Mouse (Mus musculus) liver, embryonic 11.5 days (tissue): ENCODE results near the gene Klf2. TPM values are rescaled to one million over a fixed set of nuclear protein-coding genes. Genes with fewer than 3 reads are reported as not detected.
A peak's percentile ranks its signal among the peaks of the same experiment; 100 is the strongest.

ENCODE experiments used
- ATAC-seq: fragments of 200-750 bp; cut with Nextera tagmentation; replicated peaks from 2 replicates; pipeline ENCODE4 v1.8.0; 2017; ENCODE audit warnings: moderate number of reproducible peaks, mild to moderate bottlenecking, moderate TSS enrichment, moderate library complexity; ENCODE audit not compliant: low FRiP score
- DNase-seq: peaks from one replicate; pipeline ENCODE4 v3.0.0-alpha.2; 2017; ENCODE audit warnings: low spot score
- H3K27ac ChIP-seq: fragments of 300-500 bp; sonication (generic); 2 replicates; pipeline ENCODE4 v1.5.1; 2014; ENCODE audit warnings: mild to moderate bottlenecking, low read depth, low read length, control low read depth
- H3K27me3 ChIP-seq: fragments of 300-500 bp; sonication (generic); replicated peaks from 2 replicates; pipeline ENCODE4 v1.6.1; 2014; ENCODE audit warnings: low read length, mixed read lengths; ENCODE audit not compliant: control insufficient read depth, insufficient read depth
- H3K36me3 ChIP-seq: fragments of 300-500 bp; sonication (generic); 2 replicates; pipeline ENCODE4 v1.6.1; 2014; ENCODE audit warnings: mild to moderate bottlenecking, low read length, moderate library complexity, mixed read lengths; ENCODE audit not compliant: control insufficient read depth, insufficient read depth
- H3K4me1 ChIP-seq: fragments of 300-500 bp; sonication (generic); replicated peaks from 2 replicates; pipeline ENCODE4 v1.6.1; 2014; ENCODE audit warnings: low read length, mixed read lengths; ENCODE audit not compliant: control insufficient read depth, insufficient read depth
- H3K4me2 ChIP-seq: fragments of 300-500 bp; sonication (generic); 2 replicates; pipeline ENCODE4 v1.6.1; 2014; ENCODE audit warnings: mild to moderate bottlenecking, control low read depth, moderate library complexity
- H3K4me3 ChIP-seq: fragments of 300-500 bp; sonication (generic); 2 replicates; pipeline ENCODE4 v1.5.1; 2014; ENCODE audit warnings: low read depth, low read length, control low read depth
- H3K9ac ChIP-seq: fragments of 300-500 bp; sonication (generic); 2 replicates; pipeline ENCODE4 v1.6.1; 2014; ENCODE audit warnings: low read depth, low read length, control low read depth
- H3K9me3 ChIP-seq: fragments of 300-500 bp; sonication (generic); 2 replicates; pipeline ENCODE4 v1.6.1; 2016; ENCODE audit warnings: low read length, inconsistent platforms, mixed read lengths; ENCODE audit not compliant: control insufficient read depth
- WGBS: fragments of 180-500 bp; shearing (Covaris S2); extraction: QIAGEN DNeasy Blood & Tissue Kit; methylation state at CpG from one replicate; pipeline ENCODE4 v1.1.7; 2014; 5-methylcytosine and 5-hydroxymethylcytosine counted together
- polyA plus RNA-seq: library from polyadenylated mRNA; unstranded; fragments of >200 nt; fragmentation: Nextera tagmentation; extraction: Ambion mirVana; gene quantifications from 2 replicates; pipeline ENCODE4 v1.2.1, GENCODE M21; 2014

Gene Klf2
- polyA plus RNA-seq, 1 experiment from 2014 or later = 5.3 TPM

- H3K27ac ChIP-seq = no peak overlapping the region
- 0 out of 2 replicates have a peak, but pooled peaks cover 2% of the 10 kb centered on the region for H3K36me3 ChIP-seq
- no peak overlapping the region for H3K9ac ChIP-seq
- 54% methylated on average over 8 of the region's 8 CpGs for WGBS
- H3K4me2 ChIP-seq = no peak overlapping the region
- H3K27me3 ChIP-seq = no peaks in the 10 kb centered on the region
- H3K9me3 ChIP-seq = no peaks in the 10 kb centered on the region
- ATAC-seq (no peak), DNase-seq (no peak)
- H3K4me3 ChIP-seq = no peak overlapping the region
- peaks cover 25% of the 10 kb centered on the region for H3K4me1 ChIP-seq
Measured at GRCm38 (mm10) chr8:72350727-72351126, 31.9 kb downstream of the Klf2 start.

- Histone ChIP-seq H3K4me1 (peaks cover 25% of the 10 kb centered on the region), H3K27me3 (no peaks in the 10 kb centered on the region), H3K4me3 (no peak overlapping the region), H3K36me3 (no peaks in the 10 kb centered on the region), H3K27ac (no peak overlapping the region), H3K4me2 (no peak overlapping the region), H3K9ac (no peak overlapping the region), H3K9me3 (no peaks in the 10 kb centered on the region)
- DNase-seq = no peak
- WGBS = 73% methylated on average over 7 of the region's 7 CpGs
- ATAC-seq = no peak
Measured at GRCm38 (mm10) chr8:72351405-72352005, 32.7 kb downstream of the Klf2 start.

GRCm38 (mm10) chr8:72352951-72353699, 34.3 kb downstream of the Klf2 start:
- Histone ChIP-seq H3K4me3 (no peak overlapping the region), H3K4me1 (peaks cover 25% of the 10 kb centered on the region), H3K9me3 (no peaks in the 10 kb centered on the region), H3K27ac (0 out of 2 replicates have a peak overlapping the region, but pooled peaks have one; percentile 4), H3K36me3 (no peaks in the 10 kb centered on the region; the same call in 1 of the 2 replicates), H3K9ac (no peak overlapping the region), H3K4me2 (no peak overlapping the region), H3K27me3 (no peaks in the 10 kb centered on the region)
- WGBS = 72% methylated on average over 8 of the region's 8 CpGs
- peak; percentile 32 for ATAC-seq
- no peak for DNase-seq

GRCm38 (mm10) chr8:72353700-72354045, 34.8 kb downstream of the Klf2 start:
- Histone ChIP-seq H3K27ac (peak overlapping the region; percentile 32; the same call in 1 of the 2 replicates), H3K4me1 (peaks cover 25% of the 10 kb centered on the region), H3K9ac (no peak overlapping the region)

GRCm38 (mm10) chr8:72354272-72354671, 35.4 kb downstream of the Klf2 start:
- H3K4me1 ChIP-seq = peaks cover 25% of the 10 kb centered on the region
- peak overlapping the region; percentile 27; the same call in 1 of the 2 replicates for H3K4me2 ChIP-seq
- WGBS = 28% methylated on average over 11 of the region's 11 CpGs
- 0 out of 2 replicates have a peak, but pooled peaks have one; percentile 42 for ATAC-seq
- DNase-seq = peak; percentile 48
- H3K27me3 ChIP-seq = no peaks in the 10 kb centered on the region
- H3K4me3 ChIP-seq = no peak overlapping the region
- H3K9ac ChIP-seq = no peak overlapping the region
- H3K27ac ChIP-seq = peak overlapping the region; percentile 32; the same call in 1 of the 2 replicates
- H3K36me3 ChIP-seq = no peaks in the 10 kb centered on the region; the same call in 1 of the 2 replicates
- no peaks in the 10 kb centered on the region for H3K9me3 ChIP-seq

More at GRCm38 (mm10) chr8:72353700-72354045, 34.8 kb downstream of the Klf2 start:
- Histone ChIP-seq H3K4me3 (no peak overlapping the region), H3K4me2 (0 out of 2 replicates have a peak overlapping the region, but pooled peaks have one; percentile 27), H3K27me3 (no peaks in the 10 kb centered on the region), H3K36me3 (no peaks in the 10 kb centered on the region; the same call in 1 of the 2 replicates), H3K9me3 (no peaks in the 10 kb centered on the region)
- WGBS = 79% methylated on average over 7 of the region's 7 CpGs
- no peak for DNase-seq
- no peak for ATAC-seq

- no peaks in the 10 kb centered on the region for H3K27me3 ChIP-seq
- H3K9me3 ChIP-seq = no peaks in the 10 kb centered on the region
- no peak overlapping the region for H3K9ac ChIP-seq
- 86% methylated on average over 3 of the region's 3 CpGs for WGBS
- H3K36me3 ChIP-seq = peaks cover 2% of the 10 kb centered on the region; the same call in 1 of the 2 replicates
- no peak overlapping the region for H3K4me3 ChIP-seq
- no peak overlapping the region for H3K27ac ChIP-seq
- no peak overlapping the region for H3K4me2 ChIP-seq
- peaks cover 23% of the 10 kb centered on the region for H3K4me1 ChIP-seq
- DNase-seq (no peak), ATAC-seq (no peak)
Measured at GRCm38 (mm10) chr8:72356593-72356992, 37.8 kb downstream of the Klf2 start.

GRCm38 (mm10) chr8:72360162-72360561, 41.3 kb downstream of the Klf2 start:
- H3K27ac ChIP-seq = no peak overlapping the region
- H3K9ac ChIP-seq = no peak overlapping the region
- H3K27me3 ChIP-seq = no peaks in the 10 kb centered on the region
- DNase-seq (no peak), ATAC-seq (no peak)
- H3K4me3 ChIP-seq = no peak overlapping the region
- H3K4me1 ChIP-seq = 0 out of 2 replicates have a peak, but pooled peaks cover 2% of the 10 kb centered on the region
- peaks cover 8% of the 10 kb centered on the region for H3K36me3 ChIP-seq
- no peaks in the 10 kb centered on the region for H3K9me3 ChIP-seq
- no peak overlapping the region for H3K4me2 ChIP-seq

GRCm38 (mm10) chr8:72362754-72363153, 43.9 kb downstream of the Klf2 start:
- WGBS = 92% methylated on average over 4 of the region's 4 CpGs
- Histone ChIP-seq H3K9ac (no peak overlapping the region), H3K36me3 (peaks cover 9% of the 10 kb centered on the region), H3K27me3 (no peaks in the 10 kb centered on the region), H3K27ac (no peak overlapping the region), H3K4me3 (no peak overlapping the region), H3K4me2 (no peak overlapping the region), H3K9me3 (no peaks in the 10 kb centered on the region), H3K4me1 (no peaks in the 10 kb centered on the region)
- no peak for ATAC-seq
- DNase-seq = no peak
